Mouse (Mus musculus): Measurements from ENCODE around the gene Efcc1. TPM values are rescaled to one million over a fixed set of nuclear protein-coding genes. Genes with fewer than 3 reads are reported as not detected.

Gene Efcc1
- polyA plus RNA-seq, 1 experiment from 2014 or later: 0.61 TPM

- no peaks in the 10 kb centered on the region for H3K9me3 ChIP-seq
- no peak overlapping the region; the same call in 1 of the 2 replicates for H3K27ac ChIP-seq (replicated peaks)
- WGBS: 2% methylated on average over 52 of the region's 53 CpGs
- H3K27me3 ChIP-seq (replicated peaks; ENCODE audit: low read depth, poor library complexity, severe bottlenecking): peaks cover 97% of the 10 kb centered on the region
- peaks cover 45% of the 10 kb centered on the region for H3K4me1 ChIP-seq
- peak; percentile 50 for DNase-seq (ENCODE audit: low spot score)
- H3K36me3 ChIP-seq (replicated peaks): no peaks in the 10 kb centered on the region
- H3K4me3 ChIP-seq: peak overlapping the region; percentile 74
Observed at GRCm38 (mm10) chr6:87732151-87733011, 1.7 kb downstream of the Efcc1 start.

- Histone ChIP-seq H3K9me3 (no peaks in the 10 kb centered on the region), H3K27me3 (replicated peaks; ENCODE audit: low read depth, poor library complexity, severe bottlenecking) (peaks cover 91% of the 10 kb centered on the region), H3K4me3 (peak overlapping the region; percentile 74), H3K27ac (replicated peaks) (no peak overlapping the region), H3K36me3 (replicated peaks) (no peaks in the 10 kb centered on the region), H3K4me1 (peaks cover 54% of the 10 kb centered on the region)
- WGBS: 27% methylated on average over 14 of the region's 14 CpGs
- no peak for DNase-seq (ENCODE audit: low spot score)
Observed at GRCm38 (mm10) chr6:87733131-87733930, 2.7 kb downstream of the Efcc1 start.

GRCm38 (mm10) chr6:87734136-87734535 is 3.5 kb downstream of the Efcc1 start:
- WGBS: 68% methylated on average over 5 of the region's 5 CpGs
- Histone ChIP-seq H3K4me1 (peaks cover 62% of the 10 kb centered on the region), H3K27ac (replicated peaks) (no peak overlapping the region), H3K4me3 (no peak overlapping the region), H3K27me3 (replicated peaks; ENCODE audit: low read depth, poor library complexity, severe bottlenecking) (peaks cover 85% of the 10 kb centered on the region), H3K36me3 (replicated peaks) (no peaks in the 10 kb centered on the region), H3K9me3 (no peaks in the 10 kb centered on the region)
- no peak for DNase-seq (ENCODE audit: low spot score)

- Histone ChIP-seq H3K27me3 (replicated peaks; ENCODE audit: low read depth, poor library complexity, severe bottlenecking) (peaks cover 64% of the 10 kb centered on the region), H3K36me3 (replicated peaks) (no peaks in the 10 kb centered on the region), H3K27ac (replicated peaks) (no peak overlapping the region), H3K4me3 (no peak overlapping the region), H3K9me3 (no peaks in the 10 kb centered on the region), H3K4me1 (peaks cover 52% of the 10 kb centered on the region)
- DNase-seq (ENCODE audit: low spot score): no peak
- 83% methylated on average over 4 of the region's 4 CpGs for WGBS
Observed at GRCm38 (mm10) chr6:87736923-87737322, 6.3 kb downstream of the Efcc1 start.

GRCm38 (mm10) chr6:87737921-87738626 is 7.4 kb downstream of the Efcc1 start:
- DNase-seq (ENCODE audit: low spot score): peak; percentile 57
- Histone ChIP-seq H3K9me3 (no peaks in the 10 kb centered on the region), H3K27ac (replicated peaks) (peak overlapping the region; percentile 62), H3K36me3 (replicated peaks) (no peaks in the 10 kb centered on the region), H3K4me1 (peaks cover 40% of the 10 kb centered on the region), H3K27me3 (replicated peaks; ENCODE audit: low read depth, poor library complexity, severe bottlenecking) (peaks cover 53% of the 10 kb centered on the region), H3K4me3 (no peak overlapping the region)
- 44% methylated on average over 4 of the region's 4 CpGs for WGBS

- H3K9me3 ChIP-seq: no peaks in the 10 kb centered on the region
- DNase-seq (ENCODE audit: low spot score): no peak
- peaks cover 28% of the 10 kb centered on the region for H3K4me1 ChIP-seq
- H3K4me3 ChIP-seq: no peak overlapping the region
- no peaks in the 10 kb centered on the region for H3K36me3 ChIP-seq (replicated peaks)
- peak overlapping the region; percentile 62 for H3K27ac ChIP-seq (replicated peaks)
- WGBS: 64% methylated on average over 6 of the region's 6 CpGs
- peaks cover 34% of the 10 kb centered on the region for H3K27me3 ChIP-seq (replicated peaks; ENCODE audit: low read depth, poor library complexity, severe bottlenecking)
Observed at GRCm38 (mm10) chr6:87739898-87740297, 9.2 kb downstream of the Efcc1 start.

GRCm38 (mm10) chr6:87740496-87740895 is 9.8 kb downstream of the Efcc1 start:
- Histone ChIP-seq H3K36me3 (replicated peaks) (no peaks in the 10 kb centered on the region), H3K4me1 (peaks cover 31% of the 10 kb centered on the region), H3K4me3 (no peak overlapping the region), H3K27me3 (replicated peaks; ENCODE audit: low read depth, poor library complexity, severe bottlenecking) (peaks cover 28% of the 10 kb centered on the region), H3K27ac (replicated peaks) (no peak overlapping the region), H3K9me3 (no peaks in the 10 kb centered on the region)
- no peak for DNase-seq (ENCODE audit: low spot score)

GRCm38 (mm10) chr6:87741978-87742377 is 11.3 kb downstream of the Efcc1 start:
- Histone ChIP-seq H3K4me3 (no peak overlapping the region), H3K27ac (replicated peaks) (no peak overlapping the region), H3K9me3 (no peaks in the 10 kb centered on the region), H3K36me3 (replicated peaks) (no peaks in the 10 kb centered on the region), H3K27me3 (replicated peaks; ENCODE audit: low read depth, poor library complexity, severe bottlenecking) (peaks cover 15% of the 10 kb centered on the region), H3K4me1 (peaks cover 31% of the 10 kb centered on the region)
- no peak for DNase-seq (ENCODE audit: low spot score)
- 93% methylated on average over 8 of the region's 8 CpGs for WGBS

- DNase-seq (ENCODE audit: low spot score): no peak
- H3K27ac ChIP-seq (replicated peaks): no peak overlapping the region
Observed at GRCm38 (mm10) chr6:87742804-87743203, 12.1 kb downstream of the Efcc1 start.

GRCm38 (mm10) chr6:87743281-87743680 is 12.6 kb downstream of the Efcc1 start:
- Histone ChIP-seq H3K4me3 (no peak overlapping the region), H3K9me3 (no peaks in the 10 kb centered on the region), H3K36me3 (replicated peaks) (no peaks in the 10 kb centered on the region), H3K27me3 (replicated peaks; ENCODE audit: low read depth, poor library complexity, severe bottlenecking) (peaks cover 9% of the 10 kb centered on the region), H3K4me1 (peaks cover 20% of the 10 kb centered on the region), H3K27ac (replicated peaks) (no peak overlapping the region)
- no peak for DNase-seq (ENCODE audit: low spot score)
- WGBS: 76% methylated on average over 5 of the region's 5 CpGs

More at GRCm38 (mm10) chr6:87742804-87743203, 12.1 kb downstream of the Efcc1 start:
- no peaks in the 10 kb centered on the region for H3K9me3 ChIP-seq
- H3K4me1 ChIP-seq: peaks cover 25% of the 10 kb centered on the region
- no peak overlapping the region for H3K4me3 ChIP-seq
- H3K36me3 ChIP-seq (replicated peaks): no peaks in the 10 kb centered on the region
- WGBS: 75% methylated on average over 5 of the region's 5 CpGs
- peaks cover 9% of the 10 kb centered on the region for H3K27me3 ChIP-seq (replicated peaks; ENCODE audit: low read depth, poor library complexity, severe bottlenecking)

- H3K27me3 ChIP-seq (replicated peaks; ENCODE audit: low read depth, poor library complexity, severe bottlenecking): peaks cover 2% of the 10 kb centered on the region
- H3K4me3 ChIP-seq: no peak overlapping the region
- H3K4me1 ChIP-seq: peaks cover 9% of the 10 kb centered on the region
- no peak for DNase-seq (ENCODE audit: low spot score)
- no peaks in the 10 kb centered on the region for H3K9me3 ChIP-seq
- WGBS: 90% methylated on average over 3 of the region's 3 CpGs
- no peaks in the 10 kb centered on the region for H3K36me3 ChIP-seq (replicated peaks)
- H3K27ac ChIP-seq (replicated peaks): no peak overlapping the region
Observed at GRCm38 (mm10) chr6:87744632-87745031, 14.0 kb downstream of the Efcc1 start.

- Histone ChIP-seq H3K9me3 (no peaks in the 10 kb centered on the region), H3K27ac (replicated peaks) (no peak overlapping the region), H3K27me3 (replicated peaks; ENCODE audit: low read depth, poor library complexity, severe bottlenecking) (no peaks in the 10 kb centered on the region; the same call in 1 of the 2 replicates), H3K4me3 (no peak overlapping the region), H3K36me3 (replicated peaks) (no peaks in the 10 kb centered on the region), H3K4me1 (0 out of 2 replicates have a peak, but pooled peaks cover 6% of the 10 kb centered on the region)
- WGBS: 49% methylated on average over 1 of the region's 1 CpGs
- DNase-seq (ENCODE audit: low spot score): no peak
Observed at GRCm38 (mm10) chr6:87745301-87745700, 14.6 kb downstream of the Efcc1 start.

All from embryonic facial prominence, embryonic 10.5 days (tissue).